In the genomic region with DNA sequence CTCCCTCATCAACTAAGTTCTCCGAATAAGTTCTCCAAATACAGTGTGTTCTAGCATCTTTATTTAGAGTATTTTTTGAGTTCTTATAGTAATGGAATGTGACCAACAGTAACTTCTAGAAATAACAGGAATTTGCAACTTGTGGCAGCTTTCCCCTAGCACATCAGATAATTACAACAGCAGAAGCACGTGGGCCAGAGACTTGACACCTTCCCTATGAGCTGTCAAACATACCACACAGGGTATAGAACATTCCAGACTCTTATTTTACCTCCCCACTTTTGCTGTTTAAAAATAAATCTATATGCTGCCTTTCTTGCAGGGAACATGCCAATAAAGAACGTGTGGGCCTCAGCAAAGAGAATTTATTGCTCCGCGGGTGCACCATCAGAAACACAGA, we compare ENCODE assay signal across 19 mouse cellular contexts.
DNase-seq lines count a peak whose midpoint lies in the region; TF ChIP-seq lines count a peak whose summit lies in the region.
"Had no signal": no experiment of that assay in that cellular context is flagged by ENCODE, and none has a peak within 500 bp of the region (broad histone marks: within the 10 kb centered on the region; RNA-seq: fewer than 3 reads in every experiment).

No protein-coding gene starts in this region.

- no peak overlapping the region for H3K27ac ChIP-seq in left cerebral cortex, adult 2 months
- H3K27ac ChIP-seq: embryonic facial prominence, embryonic 10.5 days; embryonic facial prominence, embryonic 12.5 days; forebrain, embryonic 13.5 days; forebrain, embryonic 15.5 days had no signal

- intact Hi-C loops in heart, postnatal 25 days (cut with DNase I), result no loop called here
- intact Hi-C loops in left cerebral cortex, postnatal 25 days (cut with DNase I), result no loop called here
- intact Hi-C loops in left cerebral cortex, adult 2 months (cut with DNase I), result no loop called here

- no peak for TF ChIP-seq CTCF in left cerebral cortex, adult 2 months (IDR thresholded peaks at IDR 0.05)

- no peak overlapping the region for H3K4me3 ChIP-seq in left cerebral cortex, adult 2 months
- H3K4me3 ChIP-seq: embryonic facial prominence, embryonic 10.5 days; embryonic facial prominence, embryonic 12.5 days; forebrain, embryonic 13.5 days; forebrain, embryonic 15.5 days had no signal

- DNase-seq in heart, adult 11 months, result peak; percentile 70
- DNase-seq in heart, postnatal 25 days (ENCODE audit: low spot score), result no peak
- DNase-seq in left cerebral cortex, postnatal 25 days (ENCODE audit: low spot score in 2 of 2), result peak; percentile 24 to 65
- no peak for DNase-seq in left cerebral cortex, adult 2 months (ENCODE audit: extremely low spot score in 1 of 2, low spot score in 2 of 2)
- peak; percentile 33 for DNase-seq in brain, adult 2 months (ENCODE audit: low read depth, low spot score)
- peak; percentile 48 for DNase-seq in telencephalon, adult 2 months (ENCODE audit: low read depth, low spot score)
- DNase-seq in layer of hippocampus, postnatal 36 days, result no peak
- DNase-seq: adrenal gland, adult 2 months; adrenal gland, postnatal 10 days; adrenal gland, postnatal 25 days; cerebellum, adult 11-12 months; cerebellum, adult 2 months; cerebellum, adult 9-10 months; cerebellum, postnatal 10 days; cerebellum, postnatal 25 days had no signal

Comparison
In these comparisons a context has a peak if more than half of its experiments do, and no peak if none do; other contexts are left out.
1. DNase-seq: peak in heart, adult 11 months (single experiment), left cerebral cortex, postnatal 25 days (2 of 2), brain, adult 2 months (single experiment) and telencephalon, adult 2 months (single experiment); none in heart, postnatal 25 days (single experiment), left cerebral cortex, adult 2 months (0 of 2) and layer of hippocampus, postnatal 36 days (0 of 2).